Mouse (Mus musculus): Measurements from ENCODE around the gene Hic1. TPM values are rescaled to one million over a fixed set of nuclear protein-coding genes. Genes with fewer than 3 reads are reported as not detected.

Gene Hic1
- polyA plus RNA-seq, 1 experiment from 2014 or later = 0.92 TPM

DNA sequence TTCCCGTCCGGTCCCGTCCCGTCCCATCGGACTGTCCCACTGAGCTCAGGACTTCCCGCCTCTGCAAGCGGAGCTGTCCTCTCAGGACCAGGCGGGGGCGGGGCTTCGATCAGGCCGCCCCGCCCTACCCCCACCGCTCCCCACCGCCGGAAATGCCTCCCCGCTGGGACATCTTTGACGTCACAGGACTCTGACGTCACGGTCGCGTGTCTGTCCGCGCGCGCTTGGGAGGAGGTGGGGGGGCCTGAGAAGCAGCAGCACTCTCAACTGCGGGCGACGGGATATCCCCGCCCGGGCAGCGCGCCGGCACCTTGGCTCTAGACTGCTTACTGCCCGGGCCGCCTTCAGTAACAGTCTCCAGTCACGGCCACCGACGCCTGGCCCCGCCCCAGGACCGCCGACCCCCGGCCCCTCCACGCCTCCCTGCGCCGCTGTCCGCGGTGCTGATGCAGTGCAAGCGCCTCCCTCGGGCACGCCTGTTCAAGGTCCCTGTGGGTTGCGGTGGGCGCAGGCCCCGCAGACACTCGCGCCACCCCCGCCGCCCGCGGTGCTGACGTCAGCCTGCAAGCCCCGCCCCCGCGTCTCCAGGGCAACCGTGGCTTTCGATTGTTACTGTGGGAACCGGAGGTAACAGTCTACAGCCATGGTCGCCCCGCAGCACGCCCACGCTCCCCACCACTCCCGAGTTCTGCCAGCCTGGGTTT lies 3.9 kb upstream of the Hic1 start:
- peaks cover 41% of the 10 kb centered on the region for H3K27me3 ChIP-seq (ENCODE audit: control insufficient read depth, insufficient read depth, low read length)
- peaks cover 20% of the 10 kb centered on the region for H3K36me3 ChIP-seq (ENCODE audit: control insufficient read depth, insufficient read depth, low read length)
- peak overlapping the region; percentile 70 for H3K4me3 ChIP-seq (replicated peaks; ENCODE audit: low read depth, low read length)
- under 1% methylated on average over 71 of the region's 71 CpGs for WGBS
- peak overlapping the region; percentile 89 for H3K4me2 ChIP-seq (ENCODE audit: low read length)
- peaks cover 35% of the 10 kb centered on the region for H3K4me1 ChIP-seq (ENCODE audit: control insufficient read depth, insufficient read depth, low read length)
- ATAC-seq (ENCODE audit: low FRiP score, low TSS enrichment) (peak; percentile 55), DNase-seq (peak; percentile 94)
- peak overlapping the region; percentile 78 for H3K27ac ChIP-seq (replicated peaks; ENCODE audit: low read depth, low read length)
- H3K9me3 ChIP-seq (ENCODE audit: control insufficient read depth, low read length) = no peaks in the 10 kb centered on the region
- H3K9ac ChIP-seq (replicated peaks; ENCODE audit: low read length) = peak overlapping the region; percentile 60

DNA sequence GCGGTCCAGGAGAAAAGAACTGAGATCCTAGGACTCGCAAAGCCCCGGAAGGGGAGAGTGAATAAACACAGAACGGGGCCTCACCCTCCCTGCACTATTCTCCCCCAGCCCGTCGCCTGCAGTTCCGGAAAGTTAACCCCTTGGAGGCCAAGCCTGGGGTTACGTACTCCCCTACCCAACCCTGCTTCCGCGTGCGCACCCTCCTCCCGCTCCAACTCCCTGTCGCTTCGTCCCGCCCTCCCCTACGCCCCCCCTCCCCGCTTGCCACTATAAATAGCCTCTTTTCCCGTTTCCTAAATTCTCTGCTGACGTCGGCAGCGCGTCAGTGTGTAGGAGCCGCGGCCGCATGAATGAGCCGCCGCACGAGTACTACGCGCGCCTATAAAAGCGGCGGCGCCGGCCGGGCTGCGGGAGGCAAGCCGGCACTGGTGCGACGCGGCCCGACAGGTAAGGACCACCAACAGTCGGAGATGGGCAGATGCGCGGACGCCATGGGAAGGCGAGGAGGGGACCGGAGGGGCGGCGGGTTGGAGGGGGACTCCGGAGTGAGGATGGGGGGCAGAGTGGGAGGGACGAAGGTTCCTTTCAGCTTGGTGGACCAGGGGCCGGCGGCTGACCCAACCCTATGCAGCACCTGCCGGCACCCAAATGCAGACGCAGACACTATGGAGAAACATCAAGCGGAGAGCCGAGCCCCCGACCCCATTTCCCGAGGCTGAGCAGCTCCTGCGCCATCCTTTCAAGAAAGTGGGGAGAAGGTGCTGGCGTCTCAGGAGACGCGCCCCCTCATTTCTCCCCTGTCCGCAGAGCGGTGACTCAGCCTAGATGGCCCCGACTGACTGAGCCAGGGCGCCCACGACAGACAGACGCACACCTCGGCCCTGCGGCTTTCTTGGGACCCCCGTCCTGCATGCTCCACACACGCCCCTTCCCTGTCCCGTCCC lies 3.1 kb upstream of the Hic1 start:
- ATAC-seq (ENCODE audit: low FRiP score, low TSS enrichment) = no peak
- Histone ChIP-seq H3K4me2 (ENCODE audit: low read length) (peak overlapping the region; percentile 89), H3K27me3 (ENCODE audit: control insufficient read depth, insufficient read depth, low read length) (peaks cover 49% of the 10 kb centered on the region), H3K9ac (replicated peaks; ENCODE audit: low read length) (peak overlapping the region; percentile 60), H3K27ac (replicated peaks; ENCODE audit: low read depth, low read length) (peak overlapping the region; percentile 78), H3K9me3 (ENCODE audit: control insufficient read depth, low read length) (no peaks in the 10 kb centered on the region), H3K4me1 (ENCODE audit: control insufficient read depth, insufficient read depth, low read length) (peaks cover 29% of the 10 kb centered on the region), H3K36me3 (ENCODE audit: control insufficient read depth, insufficient read depth, low read length) (peaks cover 14% of the 10 kb centered on the region), H3K4me3 (replicated peaks; ENCODE audit: low read depth, low read length) (peak overlapping the region; percentile 70)
- peak; percentile 88 for DNase-seq
- 1% methylated on average over 73 of the region's 75 CpGs for WGBS

DNA sequence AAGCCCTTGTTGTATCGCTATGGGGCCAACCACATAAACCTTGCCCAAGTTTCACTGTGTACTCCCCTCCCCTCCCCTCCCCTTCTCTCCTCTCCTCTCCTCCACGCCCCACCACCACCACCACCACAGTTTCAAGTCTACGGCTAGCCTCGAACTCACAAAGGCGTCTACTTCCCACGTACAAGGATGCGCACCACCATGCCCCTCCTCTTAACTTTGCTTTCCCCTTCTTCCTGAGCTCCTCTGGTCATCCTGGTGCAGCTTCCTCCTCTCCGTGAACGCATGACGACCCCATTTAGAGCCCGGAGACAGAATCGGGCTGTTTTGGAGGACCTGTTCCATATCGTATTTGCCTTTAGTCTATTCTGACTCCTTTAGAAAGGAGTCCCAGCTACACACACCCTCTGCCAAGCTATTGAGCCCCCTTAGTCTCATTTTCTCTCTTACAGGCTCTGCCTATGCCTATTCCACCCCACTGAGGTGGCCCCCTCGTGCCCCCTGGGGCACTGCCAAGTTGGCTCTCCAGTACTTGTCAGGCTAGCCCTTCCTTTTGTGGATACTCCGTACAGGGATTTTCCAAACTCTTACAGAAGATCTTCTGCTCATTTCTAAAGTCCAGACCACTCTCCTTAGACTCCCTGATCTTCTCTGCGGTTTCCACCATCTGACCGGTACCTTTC lies 2.0 kb upstream of the Hic1 start:
- Histone ChIP-seq H3K4me2 (ENCODE audit: low read length) (peak overlapping the region; percentile 76; the same call in 1 of the 2 replicates), H3K36me3 (ENCODE audit: control insufficient read depth, insufficient read depth, low read length) (peaks cover 3% of the 10 kb centered on the region; the same call in 1 of the 2 replicates), H3K9me3 (ENCODE audit: control insufficient read depth, low read length) (no peaks in the 10 kb centered on the region), H3K4me3 (replicated peaks; ENCODE audit: low read depth, low read length) (peak overlapping the region; percentile 70; the same call in 1 of the 2 replicates), H3K4me1 (ENCODE audit: control insufficient read depth, insufficient read depth, low read length) (peaks cover 30% of the 10 kb centered on the region), H3K27ac (replicated peaks; ENCODE audit: low read depth, low read length) (no peak overlapping the region), H3K9ac (replicated peaks; ENCODE audit: low read length) (no peak overlapping the region), H3K27me3 (ENCODE audit: control insufficient read depth, insufficient read depth, low read length) (peaks cover 60% of the 10 kb centered on the region)
- ATAC-seq (ENCODE audit: low FRiP score, low TSS enrichment) (no peak), DNase-seq (no peak)
- 6% methylated on average over 17 of the region's 17 CpGs for WGBS

DNA sequence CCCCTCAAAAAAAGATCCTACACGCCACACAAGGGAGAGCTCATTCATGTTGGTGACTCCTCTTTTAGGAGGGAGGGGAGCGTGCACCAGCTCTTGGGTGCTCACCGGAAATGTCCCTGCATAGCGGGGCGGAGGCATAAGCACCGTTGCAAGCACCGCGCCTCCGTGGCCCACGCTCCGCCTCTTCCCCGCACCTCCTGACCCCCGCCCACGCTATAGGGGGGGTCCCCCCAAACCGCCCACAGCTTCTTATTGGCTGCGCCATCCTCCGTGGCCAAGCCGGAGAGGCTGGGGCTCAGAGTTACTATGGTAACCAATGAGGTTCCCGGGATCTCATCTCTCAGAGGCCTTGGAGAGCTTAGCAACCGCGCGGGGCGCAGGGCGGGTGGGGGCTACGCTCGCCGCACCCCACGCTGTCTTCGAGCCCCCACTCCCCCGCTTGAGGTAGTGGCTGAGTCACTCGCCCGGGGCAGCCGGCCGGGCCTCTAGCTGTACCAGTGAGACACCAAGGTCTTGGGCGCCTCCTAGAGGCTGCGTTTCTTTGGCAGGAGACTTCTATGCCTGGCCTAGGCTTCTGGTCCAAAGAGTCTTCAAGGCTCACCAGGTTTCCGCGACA lies 925 bp upstream of the Hic1 start:
- Histone ChIP-seq H3K27me3 (ENCODE audit: control insufficient read depth, insufficient read depth, low read length) (peaks cover 71% of the 10 kb centered on the region), H3K4me2 (ENCODE audit: low read length) (peak overlapping the region; percentile 76), H3K4me3 (replicated peaks; ENCODE audit: low read depth, low read length) (peak overlapping the region; percentile 42), H3K4me1 (ENCODE audit: control insufficient read depth, insufficient read depth, low read length) (peaks cover 32% of the 10 kb centered on the region), H3K9me3 (ENCODE audit: control insufficient read depth, low read length) (no peaks in the 10 kb centered on the region), H3K9ac (replicated peaks; ENCODE audit: low read length) (peak overlapping the region; percentile 34; the same call in 1 of the 2 replicates), H3K27ac (replicated peaks; ENCODE audit: low read depth, low read length) (peak overlapping the region; percentile 57; the same call in 1 of the 2 replicates), H3K36me3 (ENCODE audit: control insufficient read depth, insufficient read depth, low read length) (no peaks in the 10 kb centered on the region)
- WGBS = 0% methylated on average over 38 of the region's 38 CpGs
- peak; percentile 78 for ATAC-seq (ENCODE audit: low FRiP score, low TSS enrichment)
- DNase-seq = peak; percentile 93

DNA sequence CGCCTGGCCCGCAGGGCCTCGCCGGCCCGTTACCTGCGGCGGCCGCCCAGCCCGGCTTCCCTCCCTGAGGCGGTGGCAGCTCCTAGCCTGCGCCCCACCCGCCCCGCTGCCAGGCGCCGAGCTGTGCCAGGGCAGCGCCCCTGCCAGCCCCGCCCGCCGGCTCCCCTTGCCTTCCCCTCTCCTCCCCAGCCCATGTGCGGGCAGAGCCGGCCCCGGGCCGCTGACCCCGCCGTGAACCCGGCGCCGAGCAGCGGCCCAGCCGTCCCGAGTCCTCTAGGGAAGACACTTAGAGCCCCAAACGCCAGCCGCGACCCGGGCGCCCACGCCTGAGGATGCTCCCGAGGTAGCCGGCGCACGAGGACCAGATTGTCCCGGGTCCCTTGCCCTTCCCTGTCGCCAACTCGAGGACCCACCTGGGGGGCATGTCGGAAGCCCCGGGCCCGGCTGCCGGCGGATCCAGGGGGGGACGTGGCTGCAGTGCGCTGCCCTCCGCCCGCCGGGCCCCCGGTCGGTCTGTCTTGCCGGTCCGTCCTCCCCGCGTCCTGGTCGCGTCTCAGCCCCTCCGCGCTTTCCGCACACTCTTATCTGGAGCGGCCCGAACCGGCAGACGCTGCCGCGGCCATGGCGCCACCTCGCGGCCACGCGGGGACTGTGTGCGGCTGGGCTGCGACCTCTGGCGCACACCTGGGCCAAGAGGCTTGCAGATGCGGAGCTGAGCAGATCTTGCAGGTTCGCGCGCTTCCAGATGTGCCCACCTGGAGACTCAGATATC lies 543 bp downstream of the Hic1 start:
- DNase-seq (peak; percentile 90), ATAC-seq (ENCODE audit: low FRiP score, low TSS enrichment) (no peak)
- Histone ChIP-seq H3K4me3 (replicated peaks; ENCODE audit: low read depth, low read length) (peak overlapping the region; percentile 42), H3K9me3 (ENCODE audit: control insufficient read depth, low read length) (no peaks in the 10 kb centered on the region), H3K27me3 (ENCODE audit: control insufficient read depth, insufficient read depth, low read length) (peaks cover 85% of the 10 kb centered on the region), H3K9ac (replicated peaks; ENCODE audit: low read length) (peak overlapping the region; percentile 44), H3K27ac (replicated peaks; ENCODE audit: low read depth, low read length) (no peak overlapping the region), H3K36me3 (ENCODE audit: control insufficient read depth, insufficient read depth, low read length) (0 out of 2 replicates have a peak, but pooled peaks cover 3% of the 10 kb centered on the region), H3K4me2 (ENCODE audit: low read length) (peak overlapping the region; percentile 76), H3K4me1 (ENCODE audit: control insufficient read depth, insufficient read depth, low read length) (peaks cover 27% of the 10 kb centered on the region)
- under 1% methylated on average over 83 of the region's 83 CpGs for WGBS

DNA sequence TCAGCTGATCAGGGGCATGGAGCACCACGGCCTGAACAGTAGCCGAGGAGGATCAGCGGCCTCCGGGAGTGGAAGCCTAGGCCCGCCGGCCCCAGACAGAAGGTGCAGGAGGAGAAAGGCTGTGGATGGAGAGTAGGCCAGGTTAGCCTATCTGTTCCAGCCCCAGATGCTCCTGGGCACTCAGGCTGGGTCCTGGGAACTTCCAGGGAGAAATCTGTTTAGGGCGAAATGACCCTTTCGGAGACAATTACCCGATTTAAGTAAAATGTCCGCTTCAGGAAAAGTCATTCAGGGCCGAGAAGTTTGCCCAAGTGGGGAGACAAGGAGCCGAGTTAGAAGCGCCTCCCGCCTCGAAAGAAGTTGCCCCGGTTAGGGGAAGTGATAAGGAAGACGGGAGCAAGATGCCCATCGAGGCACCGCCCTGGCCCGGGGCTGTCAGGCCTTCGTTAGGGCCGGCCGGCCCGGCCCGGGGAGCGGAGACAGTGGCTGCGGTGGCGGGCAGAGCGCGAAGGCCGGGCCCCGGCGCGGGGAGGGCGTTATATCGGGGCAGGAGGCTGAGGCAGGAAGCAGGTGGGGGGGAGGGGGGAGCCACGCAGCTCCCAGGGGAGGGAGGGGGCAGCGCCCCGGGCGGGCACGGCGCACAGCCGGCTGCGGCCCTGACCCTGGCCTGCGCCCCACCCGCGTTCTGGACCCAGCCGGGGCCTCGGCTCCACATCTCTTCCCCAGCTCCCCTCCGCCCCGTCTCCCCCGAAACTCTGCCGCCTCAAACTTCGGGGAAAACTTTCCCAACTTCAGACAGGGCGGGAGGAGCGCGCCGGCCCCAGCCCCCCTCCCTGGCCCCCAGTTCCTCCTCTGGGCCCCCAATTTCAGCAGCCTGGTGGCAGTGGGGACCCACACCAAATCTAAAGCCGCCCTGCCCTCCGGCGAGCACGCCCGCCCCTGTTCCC lies 1.4 kb downstream of the Hic1 start:
- Histone ChIP-seq H3K4me3 (replicated peaks; ENCODE audit: low read depth, low read length) (peak overlapping the region; percentile 42), H3K27ac (replicated peaks; ENCODE audit: low read depth, low read length) (no peak overlapping the region), H3K27me3 (ENCODE audit: control insufficient read depth, insufficient read depth, low read length) (peaks cover 93% of the 10 kb centered on the region), H3K4me2 (ENCODE audit: low read length) (peak overlapping the region; percentile 76), H3K9me3 (ENCODE audit: control insufficient read depth, low read length) (no peaks in the 10 kb centered on the region), H3K36me3 (ENCODE audit: control insufficient read depth, insufficient read depth, low read length) (peaks cover 10% of the 10 kb centered on the region), H3K9ac (replicated peaks; ENCODE audit: low read length) (peak overlapping the region; percentile 44), H3K4me1 (ENCODE audit: control insufficient read depth, insufficient read depth, low read length) (peaks cover 25% of the 10 kb centered on the region)
- DNase-seq = no peak
- no peak for ATAC-seq (ENCODE audit: low FRiP score, low TSS enrichment)
- 2% methylated on average over 51 of the region's 63 CpGs for WGBS
